Mouse (Mus musculus) bone marrow, adult 2 months (tissue): Measurements from ENCODE around the gene Sik3. TPM values are rescaled to one million over a fixed set of nuclear protein-coding genes. Genes with fewer than 3 reads are reported as not detected.

Experiments used
- H3K27ac ChIP-seq: fragments of 200-500 bp; 2 replicates; pipeline ENCODE4 v1.5.1; 2012; ENCODE audit warnings: low read depth, mild to moderate bottlenecking, control low read depth, inconsistent platforms, low read length; ENCODE audit not compliant: control insufficient read depth, poor library complexity, insufficient read depth
- H3K4me1 ChIP-seq: fragments of 200-500 bp; 2 replicates; pipeline ENCODE4 v1.6.1; 2011; ENCODE audit warnings: low read length; ENCODE audit not compliant: control insufficient read depth, insufficient read depth
- H3K4me3 ChIP-seq: fragments of 200-500 bp; replicated peaks from 2 replicates; pipeline ENCODE3; 2011; ENCODE audit warnings: mild to moderate bottlenecking, low read depth, low read length, control low read depth; ENCODE audit not compliant: control insufficient read depth
- CTCF ChIP-seq: fragments of 200-500 bp; IDR thresholded peaks from 2 replicates; pipeline ENCODE4 v1.5.1; 2011; ENCODE audit warnings: low read length, control low read depth; ENCODE audit not compliant: control insufficient read depth, insufficient read depth
- POLR2A ChIP-seq: fragments of 200-500 bp; IDR thresholded peaks from 2 replicates; pipeline ENCODE4 v1.6.1; 2011; ENCODE audit warnings: low read depth, mild to moderate bottlenecking, control low read depth, low read length, borderline replicate concordance; ENCODE audit not compliant: control insufficient read depth
- WGBS: fragments of 180-500 bp; shearing (Covaris S2); methylation state at CpG from one replicate; pipeline ENCODE4 v1.1.7; 2018; 5-methylcytosine and 5-hydroxymethylcytosine counted together
- polyA plus RNA-seq: library from polyadenylated mRNA; stranded (reverse); fragments of >200 nt; gene quantifications from 2 replicates; pipeline ENCODE4 v1.2.4, GENCODE M21; 2011; ENCODE audit warnings: low replicate concordance; ENCODE audit not compliant: missing spikeins, insufficient read depth, insufficient read length

The Sik3 gene
- polyA plus RNA-seq, 1 experiment, result 19.0 TPM

DNA sequence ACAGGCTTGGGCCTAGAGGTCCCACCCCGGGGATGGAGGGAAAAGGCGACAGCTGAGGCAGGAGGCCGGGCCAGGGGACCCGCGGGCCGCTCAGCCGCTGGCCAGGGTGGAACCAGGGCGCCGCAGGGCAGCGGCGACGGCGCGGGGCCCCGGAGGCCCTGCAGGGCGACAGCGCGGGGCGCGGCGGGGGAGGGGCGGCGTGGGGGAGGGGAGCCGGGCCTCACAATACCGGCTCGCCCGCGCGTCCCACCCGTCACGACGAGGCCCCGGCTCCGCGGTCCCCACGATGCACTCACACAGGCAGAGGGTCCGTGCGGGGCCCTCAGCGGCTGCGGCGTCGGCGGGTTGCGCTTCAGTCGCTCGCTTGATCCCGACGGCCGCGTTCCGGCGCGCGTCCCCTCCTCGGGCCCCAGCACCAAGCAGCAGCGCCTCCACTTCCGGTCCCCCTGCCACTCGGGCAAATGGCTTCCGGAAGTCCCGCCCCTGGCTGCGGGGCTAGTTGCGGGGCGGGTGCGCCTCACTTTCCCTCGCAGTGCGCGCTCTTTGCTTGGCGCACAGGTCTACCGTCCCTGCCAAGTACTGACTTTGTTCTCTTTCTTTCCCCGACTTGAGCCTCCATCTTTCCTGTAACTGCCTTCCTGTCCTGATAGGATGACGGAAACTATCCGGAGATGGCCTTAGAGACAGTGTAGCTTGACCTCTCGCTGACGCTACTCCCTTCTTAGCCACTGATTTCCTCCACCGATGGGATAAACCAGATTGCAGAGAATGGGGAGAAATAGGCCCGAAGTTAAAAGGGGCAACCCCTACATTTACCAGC, 28.0 kb upstream of the Sik3 start:
- WGBS, result under 1% methylated on average over 68 of the region's 76 CpGs
- H3K27ac ChIP-seq, result peak overlapping the region; percentile 90
- peak; percentile 78; the same call in 1 of the 2 replicates for TF ChIP-seq POLR2A
- TF ChIP-seq CTCF, result no peak
- peak overlapping the region; percentile 98 for H3K4me3 ChIP-seq
- H3K4me1 ChIP-seq, result no peaks in the 10 kb centered on the region; the same call in 1 of the 2 replicates

- Histone ChIP-seq H3K4me3 (peak overlapping the region; percentile 98), H3K4me1 (no peaks in the 10 kb centered on the region; the same call in 1 of the 2 replicates), H3K27ac (no peak overlapping the region)
- TF ChIP-seq POLR2A (no peak), CTCF (no peak)
- WGBS, result 1% methylated on average over 4 of the region's 4 CpGs
Measured at GRCm38 (mm10) chr9:45985229-45985567, 27.4 kb upstream of the Sik3 start.

GRCm38 (mm10) chr9:45999009-45999408, 13.6 kb upstream of the Sik3 start:
- Histone ChIP-seq H3K4me3 (no peak overlapping the region), H3K4me1 (no peaks in the 10 kb centered on the region), H3K27ac (no peak overlapping the region)
- WGBS, result 76% methylated on average over 4 of the region's 4 CpGs
- TF ChIP-seq CTCF, result no peak
- no peak for TF ChIP-seq POLR2A

DNA sequence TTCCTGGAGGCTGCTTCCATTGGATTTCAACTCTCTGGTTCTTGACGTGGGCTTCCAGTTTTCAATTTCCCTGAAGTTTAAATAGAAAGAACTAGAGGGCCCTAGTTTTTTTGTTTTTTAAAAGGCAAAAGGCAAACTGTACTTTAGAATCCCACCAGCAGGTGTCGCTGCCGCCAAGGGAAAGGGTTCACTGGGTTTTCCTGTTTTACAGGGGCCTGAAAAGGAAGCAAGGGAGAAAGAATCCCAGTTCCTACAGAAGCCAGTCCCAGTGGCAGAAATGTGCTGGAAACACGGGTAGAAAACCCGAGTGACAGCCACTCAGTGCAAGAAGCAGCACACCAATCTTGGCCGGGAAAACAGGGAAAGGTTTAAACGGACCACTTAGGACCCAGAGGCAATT, 8.9 kb upstream of the Sik3 start:
- no peak overlapping the region for H3K4me3 ChIP-seq
- WGBS, result 24% methylated on average over 7 of the region's 7 CpGs
- TF ChIP-seq CTCF (peak; percentile 79), POLR2A (no peak)
- H3K27ac ChIP-seq, result no peak overlapping the region
- H3K4me1 ChIP-seq, result no peaks in the 10 kb centered on the region

- TF ChIP-seq CTCF (no peak), POLR2A (no peak)
- Histone ChIP-seq H3K27ac (no peak overlapping the region), H3K4me3 (no peak overlapping the region), H3K4me1 (no peaks in the 10 kb centered on the region)
- WGBS, result 70% methylated on average over 3 of the region's 3 CpGs
Measured at GRCm38 (mm10) chr9:46004529-46004928, 8.1 kb upstream of the Sik3 start.

DNA sequence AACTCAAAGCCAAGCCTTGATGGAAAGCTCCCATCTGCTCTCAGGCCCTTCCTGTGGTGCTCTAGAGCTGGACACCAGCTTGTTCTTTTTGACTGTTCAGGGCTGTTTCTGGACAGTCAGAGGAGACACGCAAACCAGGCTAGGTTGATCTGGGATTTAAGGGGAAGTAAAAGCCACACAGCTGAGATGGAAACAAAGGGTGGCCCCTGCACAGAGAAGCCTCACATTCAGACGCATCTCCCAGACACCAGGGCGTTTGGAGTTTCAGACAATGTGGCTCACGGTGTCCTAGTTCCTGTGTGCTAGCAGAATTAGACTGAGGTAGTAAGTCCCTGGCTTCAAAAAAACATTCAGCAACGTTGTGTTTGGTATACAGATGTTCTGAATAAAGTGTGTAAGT, 6.4 kb upstream of the Sik3 start:
- H3K4me1 ChIP-seq, result no peaks in the 10 kb centered on the region
- H3K27ac ChIP-seq, result no peak overlapping the region
- H3K4me3 ChIP-seq, result no peak overlapping the region
- TF ChIP-seq CTCF, result no peak
- TF ChIP-seq POLR2A, result no peak
- 25% methylated on average over 5 of the region's 5 CpGs for WGBS

- TF ChIP-seq CTCF (no peak), POLR2A (no peak)
- Histone ChIP-seq H3K27ac (no peak overlapping the region), H3K4me3 (no peak overlapping the region), H3K4me1 (peaks cover 2% of the 10 kb centered on the region; the same call in 1 of the 2 replicates)
- 31% methylated on average over 6 of the region's 7 CpGs for WGBS
Measured at GRCm38 (mm10) chr9:46008931-46009668, 3.5 kb upstream of the Sik3 start.

DNA sequence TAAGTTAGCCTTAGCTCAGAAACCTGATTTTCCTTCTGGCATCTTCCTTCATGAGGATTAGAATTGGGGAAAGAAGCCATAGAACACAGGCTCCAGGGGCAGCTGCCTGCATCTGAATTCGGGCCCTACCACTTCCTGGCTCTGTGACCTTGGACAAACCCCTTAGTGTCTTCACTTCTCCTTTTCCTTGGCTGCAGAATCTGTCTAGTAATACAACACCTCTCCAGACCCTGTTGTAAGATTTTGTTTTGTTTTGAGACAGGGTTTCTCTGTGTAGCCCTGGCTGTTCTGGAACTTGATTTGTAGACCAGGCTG, 3.0 kb upstream of the Sik3 start:
- Histone ChIP-seq H3K4me1 (peaks cover 2% of the 10 kb centered on the region; the same call in 1 of the 2 replicates), H3K4me3 (no peak overlapping the region), H3K27ac (no peak overlapping the region)
- 7% methylated on average over 1 of the region's 1 CpGs for WGBS
- no peak for TF ChIP-seq POLR2A
- no peak for TF ChIP-seq CTCF
